ENCODE assay signal across 8 mouse cellular contexts in genomic region chr2:38688791-38689520, GRCm38 (mm10). TPM values are rescaled to one million over a fixed set of nuclear protein-coding genes. Genes with fewer than 3 reads are reported as not detected.
DNase-seq lines count a peak whose midpoint lies in the region; ATAC-seq and TF ChIP-seq lines count a peak whose summit lies in the region.

No protein-coding gene starts in this region.

- peak; percentile 17 for DNase-seq in cerebellum, adult 11 months
- peak; percentile 56 for DNase-seq in MN1 (ENCODE audit: low spot score)
- peak; percentile 85 for DNase-seq in embryonic facial prominence, embryonic 11.5 days (ENCODE audit: low spot score)
- peak; percentile 83 for DNase-seq in hindbrain, embryonic 14.5 days (ENCODE audit: low spot score)
- DNase-seq in limb, embryonic 14.5 days (ENCODE audit: low spot score): peak; percentile 67

- H3K36me3 ChIP-seq in embryonic facial prominence, embryonic 11.5 days (replicated peaks; ENCODE audit: control insufficient read depth, insufficient read depth, low read depth, low read length): no peaks in the 10 kb centered on the region
- no peaks in the 10 kb centered on the region for H3K36me3 ChIP-seq in hindbrain, embryonic 14.5 days (replicated peaks; ENCODE audit: control insufficient read depth, insufficient read depth)
- no peaks in the 10 kb centered on the region for H3K36me3 ChIP-seq in limb, embryonic 14.5 days (ENCODE audit: control insufficient read depth, insufficient read depth, low read length)
- H3K36me3 ChIP-seq in neural tube, embryonic 12.5 days: no peaks in the 10 kb centered on the region

- peak overlapping the region; percentile 33 for H3K4me3 ChIP-seq in embryonic facial prominence, embryonic 11.5 days (ENCODE audit: low read depth, low read length)
- peak overlapping the region; percentile 28 for H3K4me3 ChIP-seq in hindbrain, embryonic 14.5 days (replicated peaks; ENCODE audit: low read length)
- peak overlapping the region; percentile 32 for H3K4me3 ChIP-seq in limb, embryonic 14.5 days (replicated peaks; ENCODE audit: low read length)
- H3K4me3 ChIP-seq in neural tube, embryonic 12.5 days: peak overlapping the region; percentile 27

- no peak for ATAC-seq in cerebellum, adult (ENCODE audit: insufficient number of reproducible peaks, low FRiP score, low TSS enrichment)
- ATAC-seq in embryonic facial prominence, embryonic 11.5 days (replicated peaks; ENCODE audit: insufficient number of reproducible peaks, low FRiP score, low TSS enrichment, low read depth): peak; percentile 84
- ATAC-seq in hindbrain, embryonic 14.5 days (ENCODE audit: low FRiP score): peak; percentile 78
- peak; percentile 54 for ATAC-seq in limb, embryonic 14.5 days (ENCODE audit: low FRiP score, low read depth)
- ATAC-seq in neural tube, embryonic 12.5 days (ENCODE audit: low FRiP score, low read depth): peak; percentile 88
- ATAC-seq in monocyte, adult 5-6 weeks (replicated peaks; ENCODE audit: insufficient number of reproducible peaks, low FRiP score, low TSS enrichment, poor library complexity, severe bottlenecking): no peak

- WGBS in embryonic facial prominence, embryonic 11.5 days: 2% methylated on average over 25 of the region's 29 CpGs
- WGBS in hindbrain, embryonic 14.5 days: 4% methylated on average over 29 of the region's 29 CpGs
- WGBS in limb, embryonic 14.5 days: 4% methylated on average over 22 of the region's 29 CpGs
- 3% methylated on average over 29 of the region's 29 CpGs for WGBS in neural tube, embryonic 12.5 days

- peak overlapping the region; percentile 61 for H3K4me2 ChIP-seq in embryonic facial prominence, embryonic 11.5 days (ENCODE audit: low read depth, low read length)
- peak overlapping the region; percentile 61 for H3K4me2 ChIP-seq in hindbrain, embryonic 14.5 days (replicated peaks)
- peak overlapping the region; percentile 65 for H3K4me2 ChIP-seq in limb, embryonic 14.5 days (replicated peaks; ENCODE audit: low read depth, low read length, severe bottlenecking)
- H3K4me2 ChIP-seq in neural tube, embryonic 12.5 days (replicated peaks): peak overlapping the region; percentile 56

- H3K4me1 ChIP-seq in embryonic facial prominence, embryonic 11.5 days (ENCODE audit: control insufficient read depth, insufficient read depth, low read length): peaks cover 4% of the 10 kb centered on the region; the same call in 1 of the 2 replicates
- H3K4me1 ChIP-seq in hindbrain, embryonic 14.5 days (replicated peaks; ENCODE audit: control insufficient read depth, insufficient read depth, low read length): peaks cover 14% of the 10 kb centered on the region
- 0 out of 2 replicates have a peak, but pooled peaks cover 5% of the 10 kb centered on the region for H3K4me1 ChIP-seq in limb, embryonic 14.5 days (ENCODE audit: control insufficient read depth, insufficient read depth, low read length)
- H3K4me1 ChIP-seq in neural tube, embryonic 12.5 days: peaks cover 21% of the 10 kb centered on the region

- H3K9ac ChIP-seq in embryonic facial prominence, embryonic 11.5 days (replicated peaks; ENCODE audit: low read length): peak overlapping the region; percentile 64
- H3K9ac ChIP-seq in hindbrain, embryonic 14.5 days: peak overlapping the region; percentile 63
- H3K9ac ChIP-seq in limb, embryonic 14.5 days (ENCODE audit: low read depth, low read length, severe bottlenecking): peak overlapping the region; percentile 51; the same call in 1 of the 2 replicates
- peak overlapping the region; percentile 38 for H3K9ac ChIP-seq in neural tube, embryonic 12.5 days

- no peak overlapping the region for H3K27ac ChIP-seq in embryonic facial prominence, embryonic 11.5 days (replicated peaks; ENCODE audit: low read depth, low read length)
- H3K27ac ChIP-seq in hindbrain, embryonic 14.5 days: no peak overlapping the region
- no peak overlapping the region for H3K27ac ChIP-seq in limb, embryonic 14.5 days (replicated peaks; ENCODE audit: low read depth, low read length)
- no peak overlapping the region for H3K27ac ChIP-seq in neural tube, embryonic 12.5 days

- H3K9me3 ChIP-seq in embryonic facial prominence, embryonic 11.5 days (replicated peaks; ENCODE audit: control insufficient read depth, low read length): no peaks in the 10 kb centered on the region
- no peaks in the 10 kb centered on the region for H3K9me3 ChIP-seq in hindbrain, embryonic 14.5 days (ENCODE audit: control insufficient read depth, low read length)
- no peaks in the 10 kb centered on the region for H3K9me3 ChIP-seq in limb, embryonic 14.5 days (ENCODE audit: control insufficient read depth, low read length)
- no peaks in the 10 kb centered on the region for H3K9me3 ChIP-seq in neural tube, embryonic 12.5 days

- no peaks in the 10 kb centered on the region for H3K27me3 ChIP-seq in embryonic facial prominence, embryonic 11.5 days (ENCODE audit: control insufficient read depth, insufficient read depth, low read length)
- no peaks in the 10 kb centered on the region; the same call in 1 of the 2 replicates for H3K27me3 ChIP-seq in hindbrain, embryonic 14.5 days (ENCODE audit: control insufficient read depth, insufficient read depth, low read length)
- H3K27me3 ChIP-seq in limb, embryonic 14.5 days (ENCODE audit: control insufficient read depth, insufficient read depth, low read length): no peaks in the 10 kb centered on the region
- H3K27me3 ChIP-seq in neural tube, embryonic 12.5 days (replicated peaks): peaks cover 11% of the 10 kb centered on the region

- no peak for TF ChIP-seq POLR2A in limb, embryonic 14.5 days (IDR thresholded peaks at IDR 0.05; ENCODE audit: borderline replicate concordance, extremely low read depth, insufficient read depth, insufficient read length)

RNA-seq across cellular contexts. Expression of gene Nr5a1, which starts 25.4 kb away (rescaled TPM):
- 0.70 and 0.93 TPM in 2 replicates for polyA plus RNA-seq in embryonic facial prominence, embryonic 11.5 days (2014; fragmentation: Nextera tagmentation; extraction: Ambion mirVana)
- polyA plus RNA-seq in hindbrain, embryonic 14.5 days (2014; fragmentation: Nextera tagmentation; extraction: Ambion mirVana): 0.08 and 0.09 TPM in 2 replicates
- 0.06 and 0.10 TPM in 2 replicates for polyA plus RNA-seq in limb, embryonic 14.5 days (2012; rRNA removed)
- not detected in 2 replicates for polyA plus RNA-seq in limb, embryonic 14.5 days (2014; fragmentation: Nextera tagmentation; extraction: Ambion mirVana)
- 0.06 and 0.11 TPM in 2 replicates for polyA plus RNA-seq in neural tube, embryonic 12.5 days (2016; fragmentation: Nextera tagmentation; extraction: Ambion mirVana)
- total RNA-seq in monocyte, adult 5-6 weeks (2017): not detected in 3 replicates

RNA-seq across cellular contexts. Expression of gene Psmb7, which starts 45.1 kb away (rescaled TPM):
- 363 and 368 TPM in 2 replicates for polyA plus RNA-seq in embryonic facial prominence, embryonic 11.5 days (2014; fragmentation: Nextera tagmentation; extraction: Ambion mirVana)
- 291 and 305 TPM in 2 replicates for polyA plus RNA-seq in hindbrain, embryonic 14.5 days (2014; fragmentation: Nextera tagmentation; extraction: Ambion mirVana)
- polyA plus RNA-seq in limb, embryonic 14.5 days (2012; rRNA removed): 202 and 265 TPM in 2 replicates
- 240 and 253 TPM in 2 replicates for polyA plus RNA-seq in limb, embryonic 14.5 days (2014; fragmentation: Nextera tagmentation; extraction: Ambion mirVana)
- 290 and 299 TPM in 2 replicates for polyA plus RNA-seq in neural tube, embryonic 12.5 days (2016; fragmentation: Nextera tagmentation; extraction: Ambion mirVana)
- 165 to 226 TPM (median 206 TPM) in 3 replicates for total RNA-seq in monocyte, adult 5-6 weeks (2017)

Comparison
In these comparisons a context has a peak if more than half of its experiments do, and no peak if none do; other contexts are left out.
1. DNase-seq: peak in every context shown above with its lines; median percentile 85 in embryonic facial prominence, embryonic 11.5 days; 83 in hindbrain, embryonic 14.5 days; 67 in limb, embryonic 14.5 days; 56 in MN1; 17 in cerebellum, adult 11 months.
2. ATAC-seq: peak in embryonic facial prominence, embryonic 11.5 days (single experiment), hindbrain, embryonic 14.5 days (single experiment), limb, embryonic 14.5 days (single experiment) and neural tube, embryonic 12.5 days (single experiment); none in cerebellum, adult (single experiment) and monocyte, adult 5-6 weeks (single experiment).
3. Peak in every context shown above with its lines, with median percentiles within 50 percentile points of each other: H3K4me2 ChIP-seq, H3K4me3 ChIP-seq and H3K9ac ChIP-seq.